Mouse (Mus musculus) hindbrain, embryonic 13.5 days (tissue): ENCODE measurements at regions not wholly inside any gene's neighbourhood (a gene's known extent, or its start where the extent isn't known, plus 50 kb on each side); places are given as distances from the start of the nearest gene placed in this dataset.
"Not testable (repeated sequence)": the region's sequence is repeated elsewhere in the genome, so short reads cannot be mapped to it uniquely, and the experiment has no call there.

Source experiments
- ATAC-seq: fragments of 200-750 bp; cut with Nextera tagmentation; 2 replicates; pipeline ENCODE4 v1.8.0; 2017; ENCODE audit warnings: moderate TSS enrichment; ENCODE audit not compliant: low FRiP score
- H3K27ac ChIP-seq: fragments of 300-500 bp; sonication (generic); 2 replicates; pipeline ENCODE4 v1.5.1; 2015; ENCODE audit warnings: inconsistent platforms, mild to moderate bottlenecking, moderate library complexity
- H3K27me3 ChIP-seq: fragments of 300-500 bp; sonication (generic); 2 replicates; pipeline ENCODE4 v1.6.1; 2015; ENCODE audit warnings: mild to moderate bottlenecking, inconsistent platforms
- H3K36me3 ChIP-seq: fragments of 300-500 bp; sonication (generic); 2 replicates; pipeline ENCODE4 v1.6.1; 2015; ENCODE audit warnings: mild to moderate bottlenecking, inconsistent platforms
- H3K4me1 ChIP-seq: fragments of 300-500 bp; sonication (generic); replicated peaks from 2 replicates; pipeline ENCODE4 v1.6.1; 2015; ENCODE audit warnings: inconsistent platforms
- H3K4me2 ChIP-seq: fragments of 300-500 bp; sonication (generic); 2 replicates; pipeline ENCODE4 v1.6.1; 2015; ENCODE audit warnings: inconsistent platforms, mild to moderate bottlenecking, moderate library complexity
- H3K4me3 ChIP-seq: fragments of 300-500 bp; sonication (generic); 2 replicates; pipeline ENCODE4 v1.5.1; 2015; ENCODE audit warnings: mild to moderate bottlenecking, inconsistent platforms
- H3K9ac ChIP-seq: fragments of 300-500 bp; sonication (generic); 2 replicates; pipeline ENCODE4 v1.6.1; 2015; ENCODE audit warnings: mild to moderate bottlenecking, inconsistent platforms
- H3K9me3 ChIP-seq: fragments of 300-500 bp; sonication (generic); 2 replicates; pipeline ENCODE4 v1.6.1; 2016; ENCODE audit warnings: inconsistent platforms
- WGBS: fragments of 180-500 bp; shearing (Covaris S2); methylation state at CpG from one replicate; pipeline ENCODE4 v1.1.7; 2015; 5-methylcytosine and 5-hydroxymethylcytosine counted together

GRCm38 (mm10) chr15:4630611-4631010 lies 96.4 kb upstream of the C6 start:
- no peaks in the 10 kb centered on the region for H3K9me3 ChIP-seq
- no peaks in the 10 kb centered on the region for H3K36me3 ChIP-seq
- no peaks in the 10 kb centered on the region for H3K4me1 ChIP-seq
- no peak overlapping the region for H3K27ac ChIP-seq
- H3K4me3 ChIP-seq: no peak overlapping the region
- no peaks in the 10 kb centered on the region for H3K27me3 ChIP-seq
- ATAC-seq: no peak
- WGBS: 92% methylated on average over 4 of the region's 4 CpGs
- no peak overlapping the region for H3K4me2 ChIP-seq
- no peak overlapping the region for H3K9ac ChIP-seq

- H3K9me3 ChIP-seq: no peaks in the 10 kb centered on the region
- no peak overlapping the region for H3K4me2 ChIP-seq
- no peaks in the 10 kb centered on the region for H3K4me1 ChIP-seq
- H3K27ac ChIP-seq: no peak overlapping the region
- no peak overlapping the region for H3K4me3 ChIP-seq
- no peak overlapping the region for H3K9ac ChIP-seq
- H3K27me3 ChIP-seq: no peaks in the 10 kb centered on the region
- ATAC-seq: no peak
- WGBS: 94% methylated on average over 4 of the region's 4 CpGs
- no peaks in the 10 kb centered on the region for H3K36me3 ChIP-seq
Measured at GRCm38 (mm10) chr15:4641666-4642065, 85.3 kb upstream of the C6 start.

GRCm38 (mm10) chr15:4642859-4643258 lies 84.1 kb upstream of the C6 start:
- no peaks in the 10 kb centered on the region for H3K9me3 ChIP-seq
- no peak overlapping the region for H3K4me3 ChIP-seq
- H3K4me1 ChIP-seq: no peaks in the 10 kb centered on the region
- H3K4me2 ChIP-seq: no peak overlapping the region
- no peaks in the 10 kb centered on the region for H3K36me3 ChIP-seq
- H3K9ac ChIP-seq: no peak overlapping the region
- no peak overlapping the region for H3K27ac ChIP-seq
- WGBS: 86% methylated on average over 4 of the region's 4 CpGs
- no peaks in the 10 kb centered on the region for H3K27me3 ChIP-seq
- no peak for ATAC-seq

- 0 out of 2 replicates have a peak overlapping the region, but pooled peaks have one; percentile 18 for H3K27ac ChIP-seq
- H3K9ac ChIP-seq: no peak overlapping the region
- 73% methylated on average over 4 of the region's 4 CpGs for WGBS
- ATAC-seq: no peak
- no peaks in the 10 kb centered on the region for H3K9me3 ChIP-seq
- H3K4me2 ChIP-seq: no peak overlapping the region
- no peak overlapping the region for H3K4me3 ChIP-seq
- no peaks in the 10 kb centered on the region for H3K4me1 ChIP-seq
- H3K27me3 ChIP-seq: no peaks in the 10 kb centered on the region
- H3K36me3 ChIP-seq: no peaks in the 10 kb centered on the region
Measured at GRCm38 (mm10) chr15:4643888-4644606, 82.9 kb upstream of the C6 start.

- Histone ChIP-seq H3K4me3 (no peak overlapping the region), H3K9ac (no peak overlapping the region), H3K36me3 (no peaks in the 10 kb centered on the region), H3K4me1 (no peaks in the 10 kb centered on the region), H3K9me3 (no peaks in the 10 kb centered on the region), H3K27ac (no peak overlapping the region), H3K27me3 (no peaks in the 10 kb centered on the region), H3K4me2 (no peak overlapping the region)
- no peak for ATAC-seq
- WGBS: 76% methylated on average over 4 of the region's 4 CpGs
Measured at GRCm38 (mm10) chr15:4648626-4649025, 78.3 kb upstream of the C6 start.

GRCm38 (mm10) chr15:4653706-4654105 lies 73.3 kb upstream of the C6 start:
- H3K4me2 ChIP-seq: no peak overlapping the region
- H3K4me1 ChIP-seq: no peaks in the 10 kb centered on the region
- ATAC-seq: no peak
- H3K9ac ChIP-seq: no peak overlapping the region
- 91% methylated on average over 1 of the region's 1 CpGs for WGBS
- H3K27ac ChIP-seq: no peak overlapping the region
- H3K36me3 ChIP-seq: no peaks in the 10 kb centered on the region
- no peaks in the 10 kb centered on the region for H3K27me3 ChIP-seq
- H3K9me3 ChIP-seq: no peaks in the 10 kb centered on the region
- H3K4me3 ChIP-seq: no peak overlapping the region

- not testable (repeated sequence) for H3K36me3 ChIP-seq, ATAC-seq, H3K9me3 ChIP-seq, H3K4me2 ChIP-seq, H3K4me3 ChIP-seq, H3K9ac ChIP-seq, H3K27ac ChIP-seq, H3K4me1 ChIP-seq, H3K27me3 ChIP-seq
- WGBS: 95% methylated on average over 7 of the region's 9 CpGs
Measured at GRCm38 (mm10) chr15:4672859-4673258, 54.1 kb upstream of the C6 start.
